Mouse (Mus musculus) neural tube, embryonic 11.5 days (tissue): Measurements from ENCODE around the gene E2f2. TPM values are rescaled to one million over a fixed set of nuclear protein-coding genes. Genes with fewer than 3 reads are reported as not detected.

Experiments
- ATAC-seq: fragments of 200-750 bp; cut with Nextera tagmentation; 2 replicates; pipeline ENCODE4 v1.8.0; 2017; ENCODE audit warnings: moderate number of reproducible peaks, mild to moderate bottlenecking, moderate TSS enrichment, moderate library complexity; ENCODE audit not compliant: insufficient read depth, low FRiP score, low TSS enrichment
- DNase-seq: peaks from one replicate; pipeline ENCODE4 v3.0.0-alpha.2; 2015; ENCODE audit warnings: low spot score
- H3K27ac ChIP-seq: fragments of 300-500 bp; sonication (generic); 2 replicates; pipeline ENCODE4 v1.5.1; 2014; ENCODE audit warnings: low read depth, mild to moderate bottlenecking, low read length
- H3K27me3 ChIP-seq: fragments of 300-500 bp; sonication (generic); 2 replicates; pipeline ENCODE4 v1.6.1; 2014; ENCODE audit warnings: mild to moderate bottlenecking, low read length, mixed read lengths; ENCODE audit not compliant: control insufficient read depth, insufficient read depth
- H3K36me3 ChIP-seq: fragments of 300-500 bp; sonication (generic); 2 replicates; pipeline ENCODE4 v1.6.1; 2014; ENCODE audit warnings: mild to moderate bottlenecking, low read length, moderate library complexity, mixed read lengths; ENCODE audit not compliant: control insufficient read depth, insufficient read depth
- H3K4me1 ChIP-seq: fragments of 300-500 bp; sonication (generic); 2 replicates; pipeline ENCODE4 v1.6.1; 2014; ENCODE audit warnings: low read length, mixed read lengths; ENCODE audit not compliant: control insufficient read depth, insufficient read depth
- H3K4me2 ChIP-seq: fragments of 300-500 bp; sonication (generic); 2 replicates; pipeline ENCODE4 v1.6.1; 2014; ENCODE audit warnings: low read depth, mild to moderate bottlenecking, moderate library complexity
- H3K4me3 ChIP-seq: fragments of 300-500 bp; sonication (generic); 2 replicates; pipeline ENCODE4 v1.5.1; 2014; ENCODE audit warnings: low read depth, low read length
- H3K9ac ChIP-seq: fragments of 300-500 bp; sonication (generic); 2 replicates; pipeline ENCODE4 v1.6.1; 2014; ENCODE audit warnings: mild to moderate bottlenecking, low read length
- H3K9me3 ChIP-seq: fragments of 300-500 bp; sonication (generic); 2 replicates; pipeline ENCODE4 v1.6.1; 2016; ENCODE audit warnings: low read length; ENCODE audit not compliant: control insufficient read depth
- WGBS: fragments of 180-500 bp; shearing (Covaris S2); extraction: QIAGEN DNeasy Blood & Tissue Kit; methylation state at CpG from one replicate; pipeline ENCODE4 v1.1.7; 2014; 5-methylcytosine and 5-hydroxymethylcytosine counted together
- polyA plus RNA-seq: library from polyadenylated mRNA; unstranded; fragments of >200 nt; fragmentation: Nextera tagmentation; extraction: Ambion mirVana; gene quantifications from 2 replicates; pipeline ENCODE4 v1.2.1, GENCODE M21; 2014

E2f2 gene
- polyA plus RNA-seq, 1 experiment from 2014 or later, result 7.2 TPM

DNA sequence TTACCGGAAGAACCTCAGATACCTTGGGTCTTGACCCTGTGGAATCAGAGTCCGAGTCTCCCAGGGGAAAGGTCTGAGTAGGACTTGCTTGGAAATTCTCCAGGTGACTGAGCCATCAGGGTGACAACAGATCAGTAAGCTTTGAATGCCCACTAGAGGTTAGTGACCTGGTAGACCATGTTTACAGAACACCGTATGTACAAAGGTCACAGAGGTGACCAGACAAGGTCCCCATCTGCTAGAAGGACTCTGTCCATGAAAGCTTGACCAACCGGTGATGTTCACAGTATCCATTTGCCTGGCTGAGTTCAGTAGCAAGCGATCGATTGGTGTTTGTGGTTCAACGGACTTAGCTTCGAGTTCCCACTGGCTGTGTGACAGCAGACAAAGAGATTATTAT lies 42.6 kb downstream of the E2f2 start:
- no peak overlapping the region for H3K27ac ChIP-seq
- no peak overlapping the region for H3K4me3 ChIP-seq
- H3K4me1 ChIP-seq, result peaks cover 13% of the 10 kb centered on the region
- H3K4me2 ChIP-seq, result no peak overlapping the region
- no peaks in the 10 kb centered on the region for H3K27me3 ChIP-seq
- no peaks in the 10 kb centered on the region for H3K9me3 ChIP-seq
- H3K36me3 ChIP-seq, result no peaks in the 10 kb centered on the region
- ATAC-seq (no peak), DNase-seq (no peak)
- H3K9ac ChIP-seq, result no peak overlapping the region
- WGBS, result 88% methylated on average over 8 of the region's 8 CpGs

DNA sequence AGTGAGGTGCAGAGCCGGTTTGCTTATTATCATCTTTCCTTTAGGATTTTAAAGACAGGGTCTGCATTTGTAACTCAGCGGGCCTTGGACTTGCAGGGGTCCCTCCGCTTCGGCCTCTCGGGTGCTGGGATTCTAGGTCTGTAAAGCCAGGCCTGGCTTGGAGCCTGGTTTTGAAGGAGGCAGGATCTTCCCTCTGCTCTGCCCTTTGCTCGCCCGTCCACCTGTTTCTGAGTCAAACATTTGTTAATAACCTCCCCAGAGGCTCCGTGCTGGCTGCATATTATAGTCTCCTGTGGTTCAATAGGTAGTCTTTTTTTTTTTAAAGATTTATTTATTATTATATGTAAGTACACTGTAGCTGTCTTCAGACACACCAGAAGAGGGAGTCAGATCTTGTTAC lies 43.4 kb downstream of the E2f2 start:
- H3K27me3 ChIP-seq, result no peaks in the 10 kb centered on the region
- no peak overlapping the region for H3K4me3 ChIP-seq
- H3K36me3 ChIP-seq, result no peaks in the 10 kb centered on the region
- no peaks in the 10 kb centered on the region for H3K9me3 ChIP-seq
- H3K9ac ChIP-seq, result no peak overlapping the region
- no peak for ATAC-seq
- WGBS, result 91% methylated on average over 8 of the region's 8 CpGs
- peaks cover 13% of the 10 kb centered on the region for H3K4me1 ChIP-seq
- no peak overlapping the region for H3K27ac ChIP-seq
- no peak for DNase-seq
- H3K4me2 ChIP-seq, result no peak overlapping the region

DNA sequence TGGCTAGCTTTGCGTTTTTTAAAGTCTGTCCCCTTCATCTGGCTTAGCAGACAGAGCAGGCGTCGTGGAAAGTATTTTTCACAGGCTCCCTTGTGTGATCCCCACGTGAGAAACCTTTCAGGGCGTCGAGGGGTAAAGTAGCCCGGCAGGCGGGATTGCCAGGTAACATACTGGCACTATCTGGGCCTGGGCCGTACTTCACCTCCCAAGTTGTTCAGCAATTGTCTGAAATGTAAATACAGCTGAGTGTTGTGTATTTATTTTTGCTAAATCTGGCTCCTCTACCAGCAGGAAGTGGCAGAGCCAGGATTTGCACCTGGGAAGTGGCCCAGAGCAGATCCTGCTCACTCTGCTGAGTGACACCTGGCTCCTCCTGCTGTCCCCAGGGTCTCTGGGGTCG lies 44.9 kb downstream of the E2f2 start:
- DNase-seq (no peak), ATAC-seq (no peak)
- Histone ChIP-seq H3K27me3 (no peaks in the 10 kb centered on the region), H3K4me2 (no peak overlapping the region), H3K4me3 (no peak overlapping the region), H3K27ac (no peak overlapping the region), H3K9ac (no peak overlapping the region), H3K4me1 (peaks cover 13% of the 10 kb centered on the region), H3K36me3 (no peaks in the 10 kb centered on the region), H3K9me3 (no peaks in the 10 kb centered on the region)
- WGBS, result 62% methylated on average over 10 of the region's 10 CpGs

DNA sequence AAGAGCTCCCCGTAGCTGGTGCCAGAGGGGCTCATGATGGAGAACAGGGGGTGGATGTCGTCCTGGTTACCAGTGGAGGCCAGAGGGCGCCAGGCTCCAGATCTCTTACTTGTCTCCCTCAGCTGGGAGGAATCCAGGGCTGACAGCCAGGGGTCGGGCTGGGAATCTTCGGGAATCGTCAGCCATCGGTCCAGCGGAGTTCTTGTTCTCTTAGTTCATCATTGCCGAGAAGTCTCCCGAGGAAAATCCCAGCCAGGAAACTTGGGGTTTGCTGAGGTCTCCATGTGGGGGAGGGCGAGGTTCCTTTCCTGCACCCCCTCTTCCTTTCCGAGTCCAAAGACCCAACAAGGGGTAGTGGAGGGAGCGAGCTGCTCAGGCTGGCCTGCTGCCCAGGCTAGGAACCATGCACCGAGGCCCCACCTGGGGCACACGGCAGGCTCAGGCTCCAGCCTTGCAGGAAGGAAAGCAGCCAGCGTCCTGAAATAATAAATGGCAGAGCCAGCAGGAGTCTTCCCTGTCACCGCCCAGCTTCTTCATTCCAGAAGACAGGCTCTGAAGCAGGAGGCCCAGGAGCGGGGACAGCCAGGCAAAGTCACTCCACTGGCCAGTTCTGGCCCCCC lies 46.5 kb downstream of the E2f2 start:
- no peak for ATAC-seq
- DNase-seq, result peak; percentile 58
- peak overlapping the region; percentile 38; the same call in 1 of the 2 replicates for H3K9ac ChIP-seq
- no peaks in the 10 kb centered on the region for H3K36me3 ChIP-seq
- H3K27ac ChIP-seq, result no peak overlapping the region
- no peak overlapping the region for H3K4me3 ChIP-seq
- H3K27me3 ChIP-seq, result no peaks in the 10 kb centered on the region
- 10% methylated on average over 17 of the region's 18 CpGs for WGBS
- peak overlapping the region; percentile 18 for H3K4me2 ChIP-seq
- no peaks in the 10 kb centered on the region for H3K9me3 ChIP-seq
- peaks cover 17% of the 10 kb centered on the region for H3K4me1 ChIP-seq

DNA sequence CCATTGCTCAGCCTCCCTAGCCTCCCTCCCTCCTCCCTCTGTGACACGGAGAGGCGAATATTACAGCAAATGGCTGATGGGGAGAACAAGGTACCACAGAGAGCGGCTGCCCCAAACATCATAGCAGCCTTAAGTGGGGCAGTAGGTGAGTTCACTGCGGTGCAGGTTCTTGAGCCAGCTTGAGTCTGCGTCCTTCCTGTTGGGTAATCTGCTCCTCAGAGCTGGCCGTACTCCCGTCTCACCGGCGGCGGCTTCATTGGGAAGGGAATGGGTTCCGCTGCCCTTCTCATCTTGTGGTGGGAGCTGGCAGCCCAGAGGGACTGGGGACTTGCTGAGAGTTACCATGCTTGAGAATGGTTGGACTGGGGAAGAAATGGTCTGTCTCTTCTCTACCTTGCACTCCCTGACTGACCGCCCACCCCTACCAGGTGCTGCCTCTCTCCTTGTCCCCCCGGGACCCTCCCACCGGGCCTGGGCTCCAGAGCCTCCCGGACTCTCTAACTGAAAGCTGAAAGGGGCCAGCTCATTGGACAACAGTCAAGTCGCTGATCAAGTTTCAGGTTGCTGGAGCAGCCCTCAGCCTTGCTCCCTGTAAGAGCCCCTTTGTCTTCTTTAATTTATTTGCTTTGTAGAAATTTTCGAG lies 48.1 kb downstream of the E2f2 start:
- ATAC-seq (no peak), DNase-seq (no peak)
- Histone ChIP-seq H3K9me3 (no peaks in the 10 kb centered on the region), H3K4me1 (peaks cover 26% of the 10 kb centered on the region), H3K27me3 (no peaks in the 10 kb centered on the region), H3K9ac (no peak overlapping the region), H3K4me3 (no peak overlapping the region), H3K4me2 (peak overlapping the region; percentile 25), H3K36me3 (no peaks in the 10 kb centered on the region), H3K27ac (no peak overlapping the region)
- WGBS, result 4% methylated on average over 17 of the region's 17 CpGs

DNA sequence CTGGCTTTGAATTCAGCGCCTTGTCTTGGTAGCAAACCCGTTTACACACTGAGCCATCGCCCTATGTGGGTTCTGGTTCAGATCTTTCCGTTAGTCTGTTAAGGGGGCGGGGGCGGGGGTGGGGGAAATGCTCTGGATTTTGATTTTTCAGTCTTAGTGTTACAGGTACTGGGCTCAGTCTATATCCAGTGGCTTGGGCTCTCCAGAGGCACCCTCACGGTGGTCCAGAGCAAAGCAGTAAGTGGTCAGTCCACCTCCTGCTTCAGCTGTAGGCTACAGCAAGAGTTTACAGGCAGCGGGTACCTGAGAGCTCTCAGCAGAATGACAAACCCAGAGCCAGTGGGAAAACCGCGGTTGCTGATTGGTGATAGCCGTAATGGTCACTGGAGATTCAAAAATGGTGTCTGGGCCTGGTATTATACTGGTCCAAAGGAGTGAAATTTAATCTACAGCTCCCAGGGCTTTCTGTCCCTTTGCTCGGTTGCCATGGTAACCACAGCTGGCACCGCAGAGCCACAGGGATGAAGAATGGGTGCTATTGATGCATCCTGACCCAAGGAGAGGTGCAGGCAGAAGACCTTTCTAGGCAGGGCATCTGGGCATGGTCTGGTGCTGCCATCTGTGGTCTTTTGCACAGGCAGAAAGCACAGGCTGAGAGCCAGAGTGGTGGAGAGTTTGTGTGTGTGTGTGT lies 51.5 kb downstream of the E2f2 start:
- peak overlapping the region; percentile 31; the same call in 1 of the 2 replicates for H3K27ac ChIP-seq
- DNase-seq (peak; percentile 67), ATAC-seq (peak; percentile 61; the same call in 1 of the 2 replicates)
- no peak overlapping the region for H3K4me2 ChIP-seq
- no peaks in the 10 kb centered on the region for H3K36me3 ChIP-seq
- H3K27me3 ChIP-seq, result no peaks in the 10 kb centered on the region
- H3K9me3 ChIP-seq, result no peaks in the 10 kb centered on the region
- no peak overlapping the region for H3K4me3 ChIP-seq
- WGBS, result 65% methylated on average over 13 of the region's 13 CpGs
- H3K4me1 ChIP-seq, result peaks cover 20% of the 10 kb centered on the region
- H3K9ac ChIP-seq, result no peak overlapping the region

DNA sequence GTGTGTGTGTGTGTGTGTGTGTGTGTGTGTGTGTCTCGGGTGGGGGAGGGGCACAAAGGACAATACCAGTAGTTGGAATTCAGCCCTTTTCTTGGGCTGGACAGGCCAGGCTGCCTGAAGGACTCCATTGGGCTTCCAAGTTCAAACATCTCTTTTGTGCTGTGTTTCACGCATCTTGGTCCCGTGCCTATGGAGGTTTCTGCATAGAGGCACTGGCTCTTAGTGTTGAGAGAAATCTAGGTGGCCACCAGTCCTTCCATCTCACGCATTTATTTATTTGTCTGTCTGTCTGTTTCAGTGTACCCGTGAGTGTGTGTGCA lies 52.0 kb downstream of the E2f2 start:
- Histone ChIP-seq H3K4me1 (peaks cover 15% of the 10 kb centered on the region), H3K4me3 (no peak overlapping the region), H3K9ac (no peak overlapping the region), H3K27ac (0 out of 2 replicates have a peak overlapping the region, but pooled peaks have one; percentile 34), H3K27me3 (no peaks in the 10 kb centered on the region), H3K4me2 (no peak overlapping the region), H3K9me3 (no peaks in the 10 kb centered on the region), H3K36me3 (no peaks in the 10 kb centered on the region)
- WGBS, result 68% methylated on average over 4 of the region's 5 CpGs
- no peak for DNase-seq
- no peak for ATAC-seq

DNA sequence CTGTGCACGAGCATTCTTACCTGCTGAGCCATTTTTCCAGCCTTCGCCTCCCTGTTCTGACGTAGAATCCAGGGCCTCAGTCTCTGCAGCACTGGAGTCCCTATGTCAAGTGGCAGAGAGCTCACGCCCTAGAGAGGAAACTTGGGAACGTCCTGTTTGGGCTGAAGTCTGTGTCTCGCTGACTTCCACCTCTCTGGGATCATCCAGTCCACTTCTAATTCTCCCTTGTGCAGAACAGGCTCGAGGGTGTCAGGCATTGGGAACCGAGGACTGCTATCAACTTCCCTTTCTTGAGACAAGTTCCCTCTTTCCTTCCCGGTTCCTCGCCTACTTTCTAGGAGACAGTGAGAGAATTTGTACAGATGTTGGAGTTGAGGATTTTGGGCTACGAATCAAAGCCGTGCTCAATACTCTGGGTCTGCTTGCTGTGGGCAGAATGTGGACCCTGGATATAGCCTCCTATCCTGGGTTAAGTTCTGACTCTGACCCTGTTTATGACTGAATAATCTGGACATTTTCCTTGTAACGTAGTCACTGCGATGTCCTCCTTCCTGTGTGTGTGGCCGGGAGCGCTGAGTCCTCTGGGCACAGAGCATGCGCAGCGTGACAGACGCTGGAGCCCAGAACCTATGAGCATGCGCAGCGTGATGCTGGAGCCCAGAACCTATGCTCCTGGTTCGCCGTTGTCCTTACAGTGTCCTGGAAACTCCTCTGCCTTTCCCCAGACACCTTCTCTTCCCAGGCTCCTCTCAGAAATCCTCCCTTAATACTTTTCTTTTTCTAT lies 52.7 kb downstream of the E2f2 start:
- H3K4me2 ChIP-seq, result no peak overlapping the region
- no peaks in the 10 kb centered on the region for H3K9me3 ChIP-seq
- WGBS, result 83% methylated on average over 23 of the region's 23 CpGs
- no peak overlapping the region for H3K9ac ChIP-seq
- ATAC-seq (no peak), DNase-seq (no peak)
- H3K4me1 ChIP-seq, result peaks cover 13% of the 10 kb centered on the region
- H3K4me3 ChIP-seq, result no peak overlapping the region
- H3K27ac ChIP-seq, result 0 out of 2 replicates have a peak overlapping the region, but pooled peaks have one; percentile 34
- H3K36me3 ChIP-seq, result no peaks in the 10 kb centered on the region
- H3K27me3 ChIP-seq, result no peaks in the 10 kb centered on the region
